Comparison of ENCODE assay signal across 8 mouse cellular contexts in the genomic region with DNA sequence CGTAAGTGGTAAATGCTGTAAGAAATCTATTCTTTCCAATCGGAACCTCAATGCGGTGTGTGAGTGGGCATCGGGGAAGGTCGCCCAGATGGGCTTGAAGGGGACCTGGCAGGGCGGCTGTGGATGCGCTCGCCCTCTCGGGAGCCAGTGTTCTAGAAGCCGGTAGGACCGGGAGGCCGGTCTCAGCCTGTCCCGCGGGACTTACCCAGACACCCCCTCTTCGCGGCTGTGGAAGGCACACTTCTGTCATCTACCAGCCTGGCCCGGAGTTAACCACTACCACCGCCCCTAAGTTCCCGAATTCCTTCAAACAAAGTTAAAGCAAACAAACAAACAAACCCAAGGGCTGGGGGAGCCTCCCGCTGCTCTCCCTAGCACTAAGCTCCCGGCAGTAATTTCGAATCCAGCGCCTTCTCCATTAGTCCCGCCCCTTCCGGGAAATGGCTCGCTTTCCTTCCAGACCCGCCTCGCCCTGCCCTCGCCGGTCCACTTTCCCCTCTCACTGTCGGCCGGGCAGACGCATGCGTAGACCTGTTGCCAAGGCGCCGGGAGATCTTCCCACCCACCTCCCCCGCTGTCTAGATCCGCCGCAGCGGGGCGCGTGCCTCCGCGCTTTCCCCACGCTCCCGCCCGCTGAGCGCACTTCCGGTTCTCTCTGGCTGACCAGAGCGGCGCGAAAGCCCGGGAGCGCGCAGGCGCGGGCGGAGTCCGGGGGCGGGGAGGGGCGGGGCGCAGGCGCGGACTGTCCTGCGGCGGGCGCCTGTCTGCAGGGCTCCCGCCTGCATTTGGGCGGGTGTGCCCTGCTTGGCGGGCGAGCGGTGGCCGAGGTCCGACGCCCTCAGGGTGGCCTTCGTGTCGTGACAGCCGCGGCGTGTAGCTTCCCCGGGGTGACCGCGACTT. TPM values are rescaled to one million over a fixed set of nuclear protein-coding genes. Genes with fewer than 3 reads are reported as not detected.
DNase-seq lines count a peak whose midpoint lies in the region; ATAC-seq and TF ChIP-seq lines count a peak whose summit lies in the region.

Gene Gen1, minus strand, starts transcription at position 420 of the 900 bp plus-strand sequence.
Gene Smc6, plus strand, starts transcription at position 505 of the 900 bp plus-strand sequence.

- ATAC-seq in erythroid progenitor cell, adult 5-6 weeks (replicated peaks; ENCODE audit: low FRiP score, poor library complexity, severe bottlenecking), result peak; percentile 87
- ATAC-seq in heart, embryonic 12.5 days (ENCODE audit: insufficient number of reproducible peaks, low FRiP score), result peak; percentile 99
- ATAC-seq in kidney, postnatal 0 days (replicated peaks; ENCODE audit: low FRiP score, low read depth), result peak; percentile 99
- peak; percentile 97 for ATAC-seq in liver, embryonic 11.5 days (replicated peaks; ENCODE audit: low FRiP score)
- peak; percentile 98 for ATAC-seq in stomach, embryonic 14.5 days (ENCODE audit: insufficient number of reproducible peaks, insufficient read depth, low FRiP score, low read depth)

- peak within 1 kb of the TSS; percentile 85 for H3K4me2 ChIP-seq in heart, embryonic 12.5 days
- H3K4me2 ChIP-seq in kidney, postnatal 0 days (ENCODE audit: low read length), result peak within 1 kb of the TSS; percentile 97
- peak within 1 kb of the TSS; percentile 87 for H3K4me2 ChIP-seq in liver, embryonic 11.5 days
- peak within 1 kb of the TSS; percentile 89 for H3K4me2 ChIP-seq in stomach, embryonic 14.5 days (replicated peaks; ENCODE audit: low read depth, low read length)

- H3K9ac ChIP-seq in heart, embryonic 12.5 days, result peak within 1 kb of the TSS; percentile 95
- peak within 1 kb of the TSS; percentile 95 for H3K9ac ChIP-seq in kidney, postnatal 0 days (ENCODE audit: low read depth, low read length)
- peak within 1 kb of the TSS; percentile 96 for H3K9ac ChIP-seq in liver, embryonic 11.5 days (ENCODE audit: low read depth, low read length)
- H3K9ac ChIP-seq in stomach, embryonic 14.5 days (replicated peaks; ENCODE audit: low read depth, low read length), result peak within 1 kb of the TSS; percentile 87

- H3K27me3 ChIP-seq in heart, embryonic 12.5 days (replicated peaks), result no peaks in the 10 kb centered on the region
- no peaks in the 10 kb centered on the region for H3K27me3 ChIP-seq in kidney, postnatal 0 days (ENCODE audit: insufficient read depth, low read length)
- no peaks in the 10 kb centered on the region for H3K27me3 ChIP-seq in liver, embryonic 11.5 days (replicated peaks; ENCODE audit: control insufficient read depth, insufficient read depth, low read length)
- H3K27me3 ChIP-seq in stomach, embryonic 14.5 days (ENCODE audit: control insufficient read depth, insufficient read depth, low read length), result no peaks in the 10 kb centered on the region

- DNase-seq in CD4-positive helper T cell, adult 2 months (ENCODE audit: low read depth, low spot score), result peak; percentile 96
- DNase-seq in brain, embryonic 18.5 days (ENCODE audit: low read depth, low spot score), result peak; percentile 88
- DNase-seq in kidney, postnatal 0 days (ENCODE audit: low spot score), result peak; percentile 98
- DNase-seq in liver, embryonic 11.5 days (ENCODE audit: low spot score), result peak; percentile 92
- DNase-seq in naive thymus-derived CD4-positive, alpha-beta T cell, adult 2 months (ENCODE audit: low read depth), result peak; percentile 93

- no peaks in the 10 kb centered on the region for H3K9me3 ChIP-seq in heart, embryonic 12.5 days (replicated peaks)
- no peaks in the 10 kb centered on the region for H3K9me3 ChIP-seq in kidney, postnatal 0 days (replicated peaks; ENCODE audit: low read length)
- no peaks in the 10 kb centered on the region for H3K9me3 ChIP-seq in liver, embryonic 11.5 days (ENCODE audit: control insufficient read depth, low read length)
- H3K9me3 ChIP-seq in stomach, embryonic 14.5 days (ENCODE audit: control insufficient read depth, low read depth, low read length), result no peaks in the 10 kb centered on the region

- H3K4me3 ChIP-seq in heart, embryonic 12.5 days, result peak within 1 kb of the TSS; percentile 88
- H3K4me3 ChIP-seq in kidney, postnatal 0 days (replicated peaks; ENCODE audit: low read depth, low read length), result peak within 1 kb of the TSS; percentile 85
- peak within 1 kb of the TSS; percentile 93 for H3K4me3 ChIP-seq in liver, embryonic 11.5 days (ENCODE audit: low read depth, low read length)
- peak within 1 kb of the TSS; percentile 88 for H3K4me3 ChIP-seq in stomach, embryonic 14.5 days (ENCODE audit: low read depth, low read length)

- H3K4me1 ChIP-seq in heart, embryonic 12.5 days (replicated peaks), result peaks cover 18% of the 10 kb centered on the region
- peaks cover 7% of the 10 kb centered on the region for H3K4me1 ChIP-seq in kidney, postnatal 0 days (replicated peaks; ENCODE audit: insufficient read depth, low read length)
- H3K4me1 ChIP-seq in liver, embryonic 11.5 days (replicated peaks; ENCODE audit: control insufficient read depth, insufficient read depth, low read length), result peaks cover 21% of the 10 kb centered on the region
- H3K4me1 ChIP-seq in stomach, embryonic 14.5 days (ENCODE audit: control insufficient read depth, insufficient read depth, low read length), result peaks cover 9% of the 10 kb centered on the region

- no peaks in the 10 kb centered on the region for H3K36me3 ChIP-seq in heart, embryonic 12.5 days
- no peaks in the 10 kb centered on the region for H3K36me3 ChIP-seq in kidney, postnatal 0 days (ENCODE audit: insufficient read depth, low read length)
- no peaks in the 10 kb centered on the region for H3K36me3 ChIP-seq in liver, embryonic 11.5 days (ENCODE audit: control insufficient read depth, insufficient read depth, low read length)
- no peaks in the 10 kb centered on the region for H3K36me3 ChIP-seq in stomach, embryonic 14.5 days (ENCODE audit: control insufficient read depth, insufficient read depth, low read length)

- WGBS in heart, embryonic 12.5 days, result under 1% methylated on average over 83 of the region's 83 CpGs
- whole genome bisulfite sequencing in kidney, postnatal 0 days, result under 1% methylated on average over 68 of the region's 83 CpGs
- WGBS in liver, embryonic 11.5 days, result under 1% methylated on average over 72 of the region's 83 CpGs
- under 1% methylated on average over 81 of the region's 83 CpGs for WGBS in stomach, embryonic 14.5 days

- TF ChIP-seq CTCF in kidney, postnatal 0 days (IDR thresholded peaks at IDR 0.05; ENCODE audit: low read depth), result peak; percentile 40

- H3K27ac ChIP-seq in heart, embryonic 12.5 days (ENCODE audit: poor library complexity, severe bottlenecking), result peak within 1 kb of the TSS; percentile 97
- peak within 1 kb of the TSS; percentile 96 for H3K27ac ChIP-seq in kidney, postnatal 0 days
- peak within 1 kb of the TSS; percentile 93 for H3K27ac ChIP-seq in liver, embryonic 11.5 days (ENCODE audit: low read depth, low read length)
- H3K27ac ChIP-seq in stomach, embryonic 14.5 days (ENCODE audit: low read length), result peak within 1 kb of the TSS; percentile 89

RNA-seq across cellular contexts. Expression of gene Gen1, which starts in this region (rescaled TPM):
- total RNA-seq in erythroid progenitor cell, adult 5-6 weeks (2015; ENCODE audit: low replicate concordance), result 81.8 and 117 TPM in 2 replicates
- total RNA-seq in erythroid progenitor cell, adult 5-6 weeks (2017; ENCODE audit: low replicate concordance), result 196 and 214 TPM in 2 replicates
- polyA plus RNA-seq in heart, embryonic 12.5 days (2016; fragmentation: Nextera tagmentation; extraction: Ambion mirVana), result 7.4 and 8.3 TPM in 2 replicates
- 3.1 and 3.5 TPM in 2 replicates for polyA plus RNA-seq in kidney, postnatal 0 days (2015; fragmentation: Nextera tagmentation; extraction: Ambion mirVana)
- polyA plus RNA-seq in liver, embryonic 11.5 days (2014; fragmentation: Nextera tagmentation; extraction: Ambion mirVana), result 13.5 and 13.9 TPM in 2 replicates
- 11.4 and 15.9 TPM in 2 replicates for polyA plus RNA-seq in stomach, embryonic 14.5 days (2014; fragmentation: Nextera tagmentation; extraction: Ambion mirVana)

RNA-seq across cellular contexts. Expression of gene Smc6, which starts in this region (rescaled TPM):
- 161 and 174 TPM in 2 replicates for total RNA-seq in erythroid progenitor cell, adult 5-6 weeks (2015; ENCODE audit: low replicate concordance)
- total RNA-seq in erythroid progenitor cell, adult 5-6 weeks (2017; ENCODE audit: low replicate concordance), result 209 and 324 TPM in 2 replicates
- 124 and 125 TPM in 2 replicates for polyA plus RNA-seq in heart, embryonic 12.5 days (2016; fragmentation: Nextera tagmentation; extraction: Ambion mirVana)
- polyA plus RNA-seq in kidney, postnatal 0 days (2015; fragmentation: Nextera tagmentation; extraction: Ambion mirVana), result 126 TPM in 2 replicates
- polyA plus RNA-seq in liver, embryonic 11.5 days (2014; fragmentation: Nextera tagmentation; extraction: Ambion mirVana), result 91.1 and 95.8 TPM in 2 replicates
- 135 and 152 TPM in 2 replicates for polyA plus RNA-seq in stomach, embryonic 14.5 days (2014; fragmentation: Nextera tagmentation; extraction: Ambion mirVana)

Comparison
In these comparisons a context has a peak if more than half of its experiments do, and no peak if none do; other contexts are left out.
1. Peak in every context shown above with its lines: DNase-seq, ATAC-seq, H3K4me3 ChIP-seq and H3K27ac ChIP-seq.